Mouse (Mus musculus): Measurements from ENCODE around the gene Slc6a19.

Slc6a19 gene

GRCm38 (mm10) chr13:73658953-73659352 is 45.7 kb downstream of the Slc6a19 start:
- no peak for DNase-seq (ENCODE audit: low read depth)

- DNase-seq (ENCODE audit: low read depth) = no peak
These were observed 49.7 kb downstream of the Slc6a19 start for GRCm38 (mm10) chr13:73654976-73655375.

GRCm38 (mm10) chr13:73653266-73653665 is 51.4 kb downstream of the Slc6a19 start:
- no peak for DNase-seq (ENCODE audit: low read depth)

- peak; percentile 89 for DNase-seq (ENCODE audit: low read depth)
These were observed 58.1 kb downstream of the Slc6a19 start for GRCm38 (mm10) chr13:73646397-73647087.

- no peak for DNase-seq (ENCODE audit: low read depth)
These were observed 63.4 kb downstream of the Slc6a19 start for GRCm38 (mm10) chr13:73641296-73641695.

- no peak for DNase-seq (ENCODE audit: low read depth)
These were observed 66.8 kb downstream of the Slc6a19 start for GRCm38 (mm10) chr13:73637826-73638225.

GRCm38 (mm10) chr13:73631837-73632236 is 72.8 kb downstream of the Slc6a19 start:
- DNase-seq (ENCODE audit: low read depth) = no peak

Data from naive thymus-derived CD4-positive, alpha-beta T cell, adult 2 months (primary cell).